Mouse (Mus musculus): ENCODE results near the gene Nrg4.

DNA sequence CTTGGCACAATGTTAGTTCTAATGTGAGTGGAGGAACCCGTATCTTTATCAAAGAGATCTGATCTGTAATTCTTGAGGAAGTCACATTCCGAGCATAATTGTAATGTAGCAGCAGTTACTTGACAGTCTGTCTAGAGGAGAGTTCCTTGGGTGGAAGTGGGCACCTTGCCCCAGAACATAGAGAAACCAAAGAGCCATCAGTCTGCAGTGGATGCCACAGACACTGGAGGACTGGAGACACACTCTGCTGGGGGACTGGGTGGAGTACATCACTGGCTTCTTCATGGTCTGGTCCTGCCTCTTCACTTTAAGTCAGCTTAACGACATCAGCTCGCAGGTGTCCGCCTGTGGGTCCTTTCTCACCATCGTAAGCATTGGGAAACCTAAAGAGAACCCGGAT lies 17.5 kb upstream of the Nrg4 start:
- TF ChIP-seq POLR2A (IDR thresholded peaks at IDR 0.05; ENCODE audit: low read depth, low read length) (no peak), CTCF (conservative IDR thresholded peaks at IDR 0.05; ENCODE audit: insufficient read depth, insufficient read length, low read depth, low read length) (no peak)

All from kidney, adult 2 months (tissue).